Mouse (Mus musculus) kidney, adult 2 months (tissue): ENCODE results near the gene Tssk6. TPM values are rescaled to one million over a fixed set of nuclear protein-coding genes. Genes with fewer than 3 reads are reported as not detected.
A peak's percentile ranks its signal among the peaks of the same experiment; 100 is the strongest.

Experiments used
- DNase-seq: peaks from one replicate; pipeline ENCODE4 v3.0.0; 2021
- H3K27ac ChIP-seq: fragments of 200-500 bp; 2 replicates; pipeline ENCODE4 v1.5.1; 2012; ENCODE audit warnings: low read depth, low read length, control low read depth, inconsistent platforms; ENCODE audit not compliant: insufficient read depth
- H3K27me3 ChIP-seq: fragments of 200-500 bp; replicated peaks from 2 replicates; pipeline ENCODE4 v1.6.1; 2012; ENCODE audit warnings: mild to moderate bottlenecking, moderate library complexity, low read length, inconsistent platforms; ENCODE audit not compliant: control insufficient read depth, insufficient read depth
- H3K36me3 ChIP-seq: fragments of 200-500 bp; 2 replicates; pipeline ENCODE4 v1.6.1; 2012; ENCODE audit warnings: mild to moderate bottlenecking, moderate library complexity, low read length, inconsistent platforms; ENCODE audit not compliant: control insufficient read depth, insufficient read depth
- H3K4me1 ChIP-seq: fragments of 200-500 bp; 2 replicates; pipeline ENCODE4 v1.6.1; 2011; ENCODE audit warnings: low read length; ENCODE audit not compliant: control insufficient read depth, insufficient read depth
- H3K4me3 ChIP-seq: fragments of 200-500 bp; 2 replicates; pipeline ENCODE4 v1.5.1; 2011; ENCODE audit warnings: mild to moderate bottlenecking, low read depth, low read length, control low read depth; ENCODE audit not compliant: insufficient read depth
- CTCF ChIP-seq: fragments of 200-500 bp; conservative IDR thresholded peaks from 2 replicates; pipeline ENCODE4 v1.5.1; 2011; ENCODE audit warnings: low read depth, mild to moderate bottlenecking, control low read depth, low read length, moderate library complexity, mixed read lengths; ENCODE audit not compliant: insufficient read depth, insufficient read length
- POLR2A ChIP-seq: fragments of 200-500 bp; IDR thresholded peaks from one replicate; pipeline ENCODE4 v1.6.1; 2011; ENCODE audit warnings: low read depth, low read length, control low read depth
- WGBS: fragments of 180-500 bp; shearing (Covaris S2); methylation state at CpG from one replicate; pipeline ENCODE4 v1.1.7; 2018; 5-methylcytosine and 5-hydroxymethylcytosine counted together
- polyA plus RNA-seq: library from polyadenylated mRNA; depleted of rRNA; stranded (reverse); fragments of >200 nt; gene quantifications from 2 replicates; pipeline ENCODE4 v1.2.3, GENCODE M21; 2012; rRNA removed

The Tssk6 gene
- polyA plus RNA-seq: 1.3 and 1.5 TPM in 2 replicates

GRCm38 (mm10) chr8:69902163-69903062 is at the start of gene Tssk6, which contains the start of the genes Ndufa13 and Yjefn3:
Gene Tssk6, plus strand, starts transcription at chr8:69902184.
Gene Ndufa13, minus strand, starts transcription at chr8:69902558.
Gene Yjefn3, minus strand, starts transcription at chr8:69902712.
- TF ChIP-seq POLR2A (no peak), CTCF (no peak)
- peak; percentile 35 for DNase-seq
- no peaks in the 10 kb centered on the region for H3K27me3 ChIP-seq
- peak within 1 kb of the TSS; percentile 61 for H3K4me3 ChIP-seq
- peaks cover 25% of the 10 kb centered on the region; the same call in 1 of the 2 replicates for H3K4me1 ChIP-seq
- WGBS: 2% methylated on average over 89 of the region's 89 CpGs
- H3K27ac ChIP-seq: peak within 1 kb of the TSS; percentile 81
- H3K36me3 ChIP-seq: no peaks in the 10 kb centered on the region

GRCm38 (mm10) chr8:69853869-69854268 is 48.1 kb upstream of the Tssk6 start:
- 93% methylated on average over 10 of the region's 10 CpGs for WGBS
- no peaks in the 10 kb centered on the region for H3K4me1 ChIP-seq
- H3K4me3 ChIP-seq: no peak overlapping the region
- no peaks in the 10 kb centered on the region for H3K27me3 ChIP-seq
- H3K36me3 ChIP-seq: no peaks in the 10 kb centered on the region
- DNase-seq: no peak
- TF ChIP-seq POLR2A (no peak), CTCF (no peak)
- no peak overlapping the region for H3K27ac ChIP-seq

- TF ChIP-seq POLR2A: no peak
- peak; percentile 52 for TF ChIP-seq CTCF
- Histone ChIP-seq H3K27ac (no peak overlapping the region), H3K4me1 (no peaks in the 10 kb centered on the region), H3K4me3 (no peak overlapping the region), H3K36me3 (no peaks in the 10 kb centered on the region), H3K27me3 (no peaks in the 10 kb centered on the region)
- DNase-seq: no peak
- 69% methylated on average over 4 of the region's 4 CpGs for WGBS
Measured at GRCm38 (mm10) chr8:69860807-69861206, 41.2 kb upstream of the Tssk6 start.

- 77% methylated on average over 2 of the region's 2 CpGs for WGBS
- no peak overlapping the region for H3K27ac ChIP-seq
- no peak overlapping the region for H3K4me3 ChIP-seq
- no peak for TF ChIP-seq POLR2A
- no peak for TF ChIP-seq CTCF
- DNase-seq: no peak
- no peaks in the 10 kb centered on the region for H3K4me1 ChIP-seq
- H3K27me3 ChIP-seq: no peaks in the 10 kb centered on the region
- H3K36me3 ChIP-seq: no peaks in the 10 kb centered on the region
Measured at GRCm38 (mm10) chr8:69861251-69861650, 40.7 kb upstream of the Tssk6 start.

GRCm38 (mm10) chr8:69863387-69864020 is 38.5 kb upstream of the Tssk6 start:
- 93% methylated on average over 5 of the region's 5 CpGs for WGBS
- no peak for DNase-seq

GRCm38 (mm10) chr8:69864180-69864579 is 37.8 kb upstream of the Tssk6 start:
- Histone ChIP-seq H3K27me3 (no peaks in the 10 kb centered on the region), H3K27ac (no peak overlapping the region), H3K4me1 (peaks cover 7% of the 10 kb centered on the region; the same call in 1 of the 2 replicates), H3K36me3 (no peaks in the 10 kb centered on the region), H3K4me3 (no peak overlapping the region)
- WGBS: 59% methylated on average over 5 of the region's 5 CpGs
- TF ChIP-seq POLR2A: no peak
- no peak for TF ChIP-seq CTCF
- no peak for DNase-seq

More at GRCm38 (mm10) chr8:69863387-69864020, 38.5 kb upstream of the Tssk6 start:
- Histone ChIP-seq H3K27me3 (no peaks in the 10 kb centered on the region), H3K4me3 (no peak overlapping the region), H3K27ac (no peak overlapping the region), H3K36me3 (no peaks in the 10 kb centered on the region), H3K4me1 (peaks cover 7% of the 10 kb centered on the region; the same call in 1 of the 2 replicates)
- no peak for TF ChIP-seq CTCF
- no peak for TF ChIP-seq POLR2A
